Comparison of ENCODE assay signal across 31 mouse cellular contexts in the genomic region with DNA sequence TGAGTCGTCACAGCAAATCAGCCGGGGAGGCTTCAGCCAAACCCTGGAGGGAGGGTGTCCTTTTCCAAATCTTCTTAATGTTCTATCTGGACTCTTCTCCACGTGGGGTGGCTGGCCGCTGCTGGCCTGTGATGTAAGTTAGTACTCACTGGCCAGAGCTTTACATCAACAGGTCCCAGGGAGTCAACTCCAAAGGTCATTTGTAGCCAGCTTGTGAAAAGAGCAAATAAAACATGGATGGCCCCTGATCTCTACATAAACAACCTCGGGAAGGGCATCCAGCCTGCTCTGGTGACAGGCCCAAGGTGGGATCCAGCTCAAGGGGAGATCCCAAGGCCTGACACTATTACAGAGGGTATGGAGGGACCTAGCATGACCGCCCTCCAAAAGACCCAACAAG. TPM values are rescaled to one million over a fixed set of nuclear protein-coding genes. Genes with fewer than 3 reads are reported as not detected.
DNase-seq lines count a peak whose midpoint lies in the region; ATAC-seq lines count a peak whose summit lies in the region.
"Had no signal": no experiment of that assay in that cellular context is flagged by ENCODE, and none has a peak within 500 bp of the region (broad histone marks: within the 10 kb centered on the region; RNA-seq: fewer than 3 reads in every experiment).

No protein-coding gene starts in this region.

- ATAC-seq in liver, embryonic 11.5 days (replicated peaks; ENCODE audit: low FRiP score) = peak; percentile 76
- ATAC-seq in liver, embryonic 15.5 days (ENCODE audit: insufficient read depth) = peak; percentile 73
- ATAC-seq: activated CD4-positive, CD25-positive, alpha-beta regulatory T cell, adult 4 months; forebrain, embryonic 15.5 days; Patski had no signal

- peak; percentile 23 for DNase-seq in adipocyte (ENCODE audit: low spot score)
- DNase-seq in liver, embryonic 11.5 days (ENCODE audit: low spot score) = no peak
- no peak for DNase-seq in adrenal gland, postnatal 36 days
- DNase-seq in right cerebral cortex, postnatal 4 days = no peak
- DNase-seq in urinary bladder, postnatal 10 days (ENCODE audit: low spot score) = no peak
- DNase-seq in adrenal gland, postnatal 4 days (ENCODE audit: low spot score in 2 of 2) = no peak
- DNase-seq: adrenal gland, adult 2 months; adrenal gland, postnatal 25 days; cerebellum, adult 11 months; cerebellum, adult 8-10 months; cerebellum, postnatal 14 days; embryo, embryonic 11 days; heart, adult 18-20 months; heart, postnatal 10 days; heart, postnatal 4 days had no signal

- H3K4me2 ChIP-seq in liver, embryonic 11.5 days = no peak overlapping the region
- H3K4me2 ChIP-seq in liver, embryonic 15.5 days = no peak overlapping the region
- H3K4me2 ChIP-seq: embryonic facial prominence, embryonic 15.5 days; forebrain, embryonic 15.5 days; hindbrain, embryonic 15.5 days had no signal

- H3K9ac ChIP-seq in liver, embryonic 11.5 days (ENCODE audit: low read depth, low read length) = no peak overlapping the region
- no peak overlapping the region for H3K9ac ChIP-seq in liver, embryonic 15.5 days
- H3K9ac ChIP-seq: embryonic facial prominence, embryonic 15.5 days; forebrain, embryonic 15.5 days; hindbrain, embryonic 15.5 days had no signal

- 0 out of 2 replicates have a peak overlapping the region, but pooled peaks have one; percentile 8 for H3K27ac ChIP-seq in liver, embryonic 11.5 days (ENCODE audit: low read depth, low read length)
- peak overlapping the region; percentile 56; the same call in 1 of the 2 replicates for H3K27ac ChIP-seq in liver, embryonic 15.5 days (replicated peaks)
- H3K27ac ChIP-seq: embryonic facial prominence, embryonic 15.5 days; forebrain, embryonic 15.5 days; heart, embryonic 10.5 days; hindbrain, embryonic 15.5 days had no signal

- 67% methylated on average over 6 of the region's 6 CpGs for WGBS in liver, embryonic 11.5 days
- WGBS in liver, embryonic 15.5 days (ENCODE audit: insufficient replicate concordance) = 63% methylated on average over 6 of the region's 6 CpGs

- H3K36me3 ChIP-seq in liver, embryonic 11.5 days (ENCODE audit: control insufficient read depth, insufficient read depth, low read length) = no peaks in the 10 kb centered on the region
- no peaks in the 10 kb centered on the region for H3K36me3 ChIP-seq in liver, embryonic 15.5 days (replicated peaks)
- H3K36me3 ChIP-seq: embryonic facial prominence, embryonic 15.5 days; forebrain, embryonic 15.5 days; heart, embryonic 10.5 days; hindbrain, embryonic 15.5 days had no signal

- H3K4me3 ChIP-seq in liver, embryonic 11.5 days (ENCODE audit: low read depth, low read length) = no peak overlapping the region
- H3K4me3 ChIP-seq in liver, embryonic 15.5 days (replicated peaks) = no peak overlapping the region
- H3K4me3 ChIP-seq: embryonic facial prominence, embryonic 15.5 days; erythroblast, embryonic 14.5 days; forebrain, embryonic 15.5 days; heart, embryonic 10.5 days; hindbrain, embryonic 15.5 days had no signal

- H3K4me1 ChIP-seq in liver, embryonic 11.5 days (replicated peaks; ENCODE audit: control insufficient read depth, insufficient read depth, low read length) = no peaks in the 10 kb centered on the region
- no peaks in the 10 kb centered on the region for H3K4me1 ChIP-seq in liver, embryonic 15.5 days (replicated peaks)
- H3K4me1 ChIP-seq: embryonic facial prominence, embryonic 15.5 days; forebrain, embryonic 15.5 days; heart, embryonic 10.5 days; hindbrain, embryonic 15.5 days had no signal

- no peaks in the 10 kb centered on the region for H3K9me3 ChIP-seq in liver, embryonic 11.5 days (ENCODE audit: control insufficient read depth, low read length)
- H3K9me3 ChIP-seq in liver, embryonic 15.5 days (replicated peaks) = no peaks in the 10 kb centered on the region
- H3K9me3 ChIP-seq: embryonic facial prominence, embryonic 15.5 days; forebrain, embryonic 15.5 days; heart, embryonic 10.5 days; hindbrain, embryonic 15.5 days had no signal

- H3K27me3 ChIP-seq in liver, embryonic 11.5 days (replicated peaks; ENCODE audit: control insufficient read depth, insufficient read depth, low read length) = no peaks in the 10 kb centered on the region
- no peaks in the 10 kb centered on the region for H3K27me3 ChIP-seq in liver, embryonic 15.5 days
- H3K27me3 ChIP-seq: embryonic facial prominence, embryonic 15.5 days; forebrain, embryonic 15.5 days; hindbrain, embryonic 15.5 days had no signal

RNA-seq across cellular contexts. Expression of a gene that starts 19.8 kb away (rescaled TPM):
- polyA plus RNA-seq in liver, embryonic 11.5 days (2014; fragmentation: Nextera tagmentation; extraction: Ambion mirVana) = 22.2 and 24.7 TPM in 2 replicates
- 25.1 and 28.9 TPM in 2 replicates for polyA plus RNA-seq in liver, embryonic 15.5 days (2015; fragmentation: Nextera tagmentation; extraction: Ambion mirVana)
- total RNA-seq in adrenal gland, postnatal 36 days (2021) = under 1 TPM; 0.46 to 0.63 TPM
- 1 to 10 TPM; 2.2 to 7.9 TPM for total RNA-seq in adrenal gland, postnatal 4 days (2021)

RNA-seq across cellular contexts. Expression of a gene that starts 37.7 kb away (rescaled TPM):
- polyA plus RNA-seq in liver, embryonic 11.5 days (2014; fragmentation: Nextera tagmentation; extraction: Ambion mirVana) = 0.17 and 0.21 TPM in 2 replicates
- polyA plus RNA-seq in liver, embryonic 15.5 days (2015; fragmentation: Nextera tagmentation; extraction: Ambion mirVana) = 4.6 and 4.8 TPM in 2 replicates
- total RNA-seq in adrenal gland, postnatal 36 days (2021) = not detected
- 10 to 100 TPM in 1 of 2 experiments, not detected in 1; 23.9 TPM for total RNA-seq in adrenal gland, postnatal 4 days (2021)
- total RNA-seq: adrenal gland, postnatal 25 days; common myeloid progenitor, adult 5-6 weeks; gastrocnemius, adult 8-10 months; heart, adult 18-20 months; heart, postnatal 10 days; heart, postnatal 4 days; MEL had no signal
- polyA plus RNA-seq: activated CD4-positive, CD25-positive, alpha-beta regulatory T cell, adult 4 months; adrenal gland, adult 2 months; brain, embryonic 14.5 days; C2C12; embryonic facial prominence, embryonic 11.5 days; forebrain, embryonic 11.5 days; forebrain, embryonic 15.5 days; heart, embryonic 14.5 days; Patski had no signal
